Mouse (Mus musculus): ENCODE data around the gene Sh2d1b2. TPM values are rescaled to one million over a fixed set of nuclear protein-coding genes. Genes with fewer than 3 reads are reported as not detected.

Sh2d1b2 gene
- polyA plus RNA-seq, 1 experiment from 2014 or later: not detected

DNA sequence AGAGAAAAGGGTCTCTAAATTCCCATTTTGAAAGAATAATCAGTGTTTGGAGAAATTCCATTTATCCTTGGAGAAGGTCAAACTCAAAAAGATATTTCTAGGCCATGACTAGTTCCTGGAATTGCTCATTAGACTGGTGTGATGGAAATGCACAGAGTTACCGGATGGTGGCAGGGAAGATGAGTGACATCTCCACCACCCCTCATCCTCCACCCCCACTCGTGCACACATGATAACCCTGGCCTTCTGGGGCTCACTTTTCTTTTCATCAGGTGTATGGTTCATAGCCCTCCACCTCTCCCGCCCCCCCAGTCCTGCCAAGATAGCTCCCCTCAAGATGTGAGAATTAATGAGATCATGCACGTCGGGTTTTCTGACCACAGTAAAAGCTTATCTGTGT lies 60.7 kb downstream of the Sh2d1b2 start:
- DNase-seq (ENCODE audit: low spot score): no peak

DNA sequence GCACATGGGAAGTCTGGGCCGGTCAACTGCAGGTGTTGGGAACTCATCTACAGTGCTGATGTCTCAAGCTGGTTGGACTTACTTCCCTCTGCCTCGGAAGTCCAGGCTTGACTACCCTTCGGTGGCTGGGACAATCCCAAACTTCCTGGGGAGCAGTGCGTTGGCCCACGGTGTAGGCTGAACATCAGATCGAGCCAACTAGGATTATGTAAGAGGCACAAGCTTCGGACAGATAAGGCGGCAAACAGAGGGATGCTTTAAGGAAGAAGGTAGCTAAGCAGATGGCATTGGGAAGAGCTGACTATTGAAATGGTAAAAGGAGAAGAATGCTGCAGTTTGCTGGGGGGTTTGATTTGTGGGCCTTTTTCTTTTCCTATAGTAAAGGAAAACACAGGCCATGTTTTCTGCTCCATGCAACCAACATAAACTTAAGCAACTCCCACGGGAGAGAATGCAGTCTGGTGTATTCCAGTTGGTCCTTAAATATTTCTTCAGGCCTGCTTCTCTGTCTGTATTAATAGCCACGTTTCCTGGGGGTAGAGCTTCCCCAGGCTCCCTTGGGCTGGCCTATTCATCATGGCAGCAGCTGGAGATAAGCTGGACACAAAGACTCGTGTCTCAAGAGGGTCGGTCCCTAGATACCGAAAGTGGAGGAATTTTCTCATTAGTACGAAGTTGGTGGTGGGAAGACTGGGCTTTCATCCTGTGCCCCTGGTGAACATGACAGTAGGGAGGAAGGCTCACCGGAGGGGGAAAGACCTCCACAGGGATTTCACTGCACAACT lies 62.4 kb downstream of the Sh2d1b2 start:
- no peak for DNase-seq (ENCODE audit: low spot score)
- no peak overlapping the region for H3K4me3 ChIP-seq
- no peaks in the 10 kb centered on the region for H3K27me3 ChIP-seq (ENCODE audit: low read depth, poor library complexity, severe bottlenecking)
- no peaks in the 10 kb centered on the region for H3K9me3 ChIP-seq (replicated peaks)
- WGBS: 69% methylated on average over 15 of the region's 15 CpGs
- peak overlapping the region; percentile 70 for H3K27ac ChIP-seq (replicated peaks)
- H3K4me1 ChIP-seq: peaks cover 22% of the 10 kb centered on the region
- H3K36me3 ChIP-seq: no peaks in the 10 kb centered on the region

More for the DNA sequence above, 60.7 kb downstream of the Sh2d1b2 start:
- Histone ChIP-seq H3K36me3 (no peaks in the 10 kb centered on the region), H3K9me3 (replicated peaks) (no peaks in the 10 kb centered on the region), H3K27ac (replicated peaks) (peak overlapping the region; percentile 70; the same call in 1 of the 2 replicates), H3K27me3 (ENCODE audit: low read depth, poor library complexity, severe bottlenecking) (no peaks in the 10 kb centered on the region), H3K4me3 (no peak overlapping the region), H3K4me1 (peaks cover 22% of the 10 kb centered on the region)
- WGBS: 69% methylated on average over 5 of the region's 5 CpGs

DNA sequence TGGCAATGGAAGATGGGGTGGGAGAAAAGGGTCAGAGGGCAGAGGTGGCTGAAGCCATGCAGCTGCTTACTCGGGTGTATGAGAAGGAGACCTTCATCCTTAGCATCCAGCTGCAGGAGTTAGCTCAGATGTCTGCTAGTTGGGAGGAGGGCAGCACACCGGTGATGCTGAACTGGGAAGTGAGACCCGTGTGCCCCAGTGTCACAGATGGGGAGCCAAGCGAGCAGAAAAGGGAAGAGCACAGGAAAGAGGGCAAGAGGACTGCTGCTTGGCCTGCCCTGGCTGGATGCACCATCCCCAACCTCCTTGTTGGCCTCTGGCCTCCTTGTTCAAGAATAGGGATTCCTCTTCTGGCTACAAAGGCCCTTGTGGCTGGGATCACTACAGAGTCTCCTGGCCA lies 66.9 kb downstream of the Sh2d1b2 start:
- Histone ChIP-seq H3K27me3 (ENCODE audit: low read depth, poor library complexity, severe bottlenecking) (no peaks in the 10 kb centered on the region), H3K36me3 (no peaks in the 10 kb centered on the region), H3K4me3 (no peak overlapping the region), H3K4me1 (peaks cover 27% of the 10 kb centered on the region), H3K9me3 (replicated peaks) (no peaks in the 10 kb centered on the region), H3K27ac (replicated peaks) (no peak overlapping the region)
- 72% methylated on average over 4 of the region's 4 CpGs for WGBS
- DNase-seq (ENCODE audit: low spot score): no peak

DNA sequence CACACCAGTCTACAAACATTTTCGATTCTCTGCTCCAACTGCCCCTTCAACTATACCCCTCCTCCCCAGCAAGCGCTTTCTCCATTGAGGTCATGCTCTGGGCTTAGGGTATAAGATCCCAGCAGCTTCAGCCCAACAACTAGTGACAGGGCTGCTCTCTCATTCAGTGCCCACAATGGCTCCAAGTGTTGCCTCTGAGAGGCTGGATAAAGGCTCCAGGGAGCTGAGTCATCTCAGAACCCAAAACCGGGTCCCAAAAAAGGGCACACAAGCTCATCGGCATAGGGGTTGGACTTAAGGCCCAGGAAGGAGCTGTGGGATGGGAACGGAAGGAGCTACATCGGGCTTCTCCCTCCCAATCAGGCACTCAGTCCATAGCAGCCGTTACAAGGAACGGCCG lies 69.1 kb downstream of the Sh2d1b2 start:
- Histone ChIP-seq H3K27me3 (ENCODE audit: low read depth, poor library complexity, severe bottlenecking) (no peaks in the 10 kb centered on the region), H3K36me3 (no peaks in the 10 kb centered on the region), H3K4me1 (peaks cover 14% of the 10 kb centered on the region), H3K4me3 (no peak overlapping the region), H3K27ac (replicated peaks) (no peak overlapping the region), H3K9me3 (replicated peaks) (no peaks in the 10 kb centered on the region)
- no peak for DNase-seq (ENCODE audit: low spot score)
- 95% methylated on average over 9 of the region's 9 CpGs for WGBS

DNA sequence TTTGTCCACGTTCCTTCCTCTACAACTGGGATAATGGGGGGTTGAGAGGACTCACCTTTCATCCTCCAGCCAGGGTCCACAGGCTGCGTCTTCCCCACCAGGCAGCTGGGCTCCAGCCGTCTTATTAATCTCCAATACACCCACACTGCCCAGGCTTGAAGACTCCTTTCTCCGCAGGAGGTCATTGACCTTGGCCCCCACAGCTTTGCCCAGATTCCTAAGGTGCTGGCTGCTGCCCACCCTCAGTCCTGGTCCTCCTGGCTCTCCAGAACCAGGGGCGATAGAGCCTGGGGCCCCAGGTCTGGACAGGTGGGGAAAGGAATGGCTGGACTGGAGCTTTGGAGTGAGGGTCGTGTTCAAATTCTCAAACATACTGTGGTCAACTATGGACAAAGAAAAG lies 69.9 kb downstream of the Sh2d1b2 start:
- Histone ChIP-seq H3K27me3 (ENCODE audit: low read depth, poor library complexity, severe bottlenecking) (no peaks in the 10 kb centered on the region), H3K4me1 (peaks cover 14% of the 10 kb centered on the region), H3K36me3 (no peaks in the 10 kb centered on the region), H3K27ac (replicated peaks) (peak overlapping the region; percentile 63; the same call in 1 of the 2 replicates), H3K9me3 (replicated peaks) (no peaks in the 10 kb centered on the region), H3K4me3 (no peak overlapping the region)
- no peak for DNase-seq (ENCODE audit: low spot score)
- WGBS: 69% methylated on average over 6 of the region's 6 CpGs

DNA sequence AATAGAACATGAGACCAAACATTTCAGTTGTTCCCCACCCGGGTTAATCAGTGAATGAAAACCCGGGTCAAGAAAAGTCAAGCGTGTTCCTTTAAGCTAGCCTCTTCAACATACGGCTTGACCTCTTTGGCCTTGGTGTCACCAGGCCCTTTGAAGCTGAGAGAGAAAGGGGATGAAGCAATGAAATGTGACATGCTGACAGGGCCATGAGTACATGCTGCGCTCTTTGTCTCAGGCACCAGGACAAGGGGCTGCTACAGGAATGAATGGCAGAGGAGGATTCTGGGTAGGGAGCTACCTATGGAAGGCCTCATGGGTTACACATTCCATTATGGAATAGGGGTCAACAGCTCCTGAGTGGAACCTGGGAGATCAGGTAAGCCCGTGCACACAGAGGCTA lies 70.6 kb downstream of the Sh2d1b2 start:
- Histone ChIP-seq H3K9me3 (replicated peaks) (no peaks in the 10 kb centered on the region), H3K36me3 (no peaks in the 10 kb centered on the region), H3K4me1 (peaks cover 14% of the 10 kb centered on the region), H3K27me3 (ENCODE audit: low read depth, poor library complexity, severe bottlenecking) (no peaks in the 10 kb centered on the region), H3K4me3 (no peak overlapping the region), H3K27ac (replicated peaks) (peak overlapping the region; percentile 49; the same call in 1 of the 2 replicates)
- 44% methylated on average over 6 of the region's 6 CpGs for WGBS
- DNase-seq (ENCODE audit: low spot score): peak; percentile 44

Other genes starting within 250 kb of the Sh2d1b2 start
- 22.8 and 23.0 TPM in 2 replicates for gene Ddr2, start 122.0 kb upstream of the Sh2d1b2 start, polyA plus RNA-seq (2016; fragmentation: Nextera tagmentation; extraction: Ambion mirVana)
- gene Uap1, start 57.8 kb upstream of the Sh2d1b2 start, polyA plus RNA-seq (2016; fragmentation: Nextera tagmentation; extraction: Ambion mirVana): 52.0 and 55.5 TPM in 2 replicates
- gene Uhmk1, start 17.4 kb upstream of the Sh2d1b2 start, polyA plus RNA-seq (2016; fragmentation: Nextera tagmentation; extraction: Ambion mirVana): 9.2 and 10.7 TPM in 2 replicates
- not detected in 2 replicates for gene Sh2d1b1, start 44.6 kb downstream of the Sh2d1b2 start, polyA plus RNA-seq (2016; fragmentation: Nextera tagmentation; extraction: Ambion mirVana)
- 2.7 and 3.1 TPM in 2 replicates for gene Gm7694, start 73.6 kb downstream of the Sh2d1b2 start, polyA plus RNA-seq (2016; fragmentation: Nextera tagmentation; extraction: Ambion mirVana)
- gene Spata46, start 76.1 kb downstream of the Sh2d1b2 start, polyA plus RNA-seq (2016; fragmentation: Nextera tagmentation; extraction: Ambion mirVana): 0.84 and 1.4 TPM in 2 replicates